Mouse (Mus musculus) ES-E14 (cell line): ENCODE data around the gene Slc6a18.

Source experiments
- CHD2 ChIP-seq: IDR thresholded peaks from 2 replicates; pipeline ENCODE4 v1.6.1; 2014; ENCODE audit warnings: mild to moderate bottlenecking, low read depth, low read length, inconsistent platforms
- HCFC1 ChIP-seq: IDR thresholded peaks from 2 replicates; pipeline ENCODE4 v1.6.1; 2012; ENCODE audit warnings: low read length, inconsistent platforms, borderline replicate concordance; ENCODE audit not compliant: insufficient read depth
- MAFK ChIP-seq: IDR thresholded peaks from 2 replicates; pipeline ENCODE4 v1.6.1; 2014; ENCODE audit warnings: mild to moderate bottlenecking, low read depth, low read length, inconsistent platforms; ENCODE audit not compliant: insufficient read depth
- ZC3H11A ChIP-seq: IDR thresholded peaks from 2 replicates; pipeline ENCODE4 v1.6.1; 2012; ENCODE audit warnings: low read depth, mild to moderate bottlenecking, inconsistent platforms, low read length, borderline replicate concordance
- ZNF384 ChIP-seq: IDR thresholded peaks from 2 replicates; pipeline ENCODE4 v1.6.1; 2012; ENCODE audit warnings: low read depth, low read length, inconsistent platforms

DNA sequence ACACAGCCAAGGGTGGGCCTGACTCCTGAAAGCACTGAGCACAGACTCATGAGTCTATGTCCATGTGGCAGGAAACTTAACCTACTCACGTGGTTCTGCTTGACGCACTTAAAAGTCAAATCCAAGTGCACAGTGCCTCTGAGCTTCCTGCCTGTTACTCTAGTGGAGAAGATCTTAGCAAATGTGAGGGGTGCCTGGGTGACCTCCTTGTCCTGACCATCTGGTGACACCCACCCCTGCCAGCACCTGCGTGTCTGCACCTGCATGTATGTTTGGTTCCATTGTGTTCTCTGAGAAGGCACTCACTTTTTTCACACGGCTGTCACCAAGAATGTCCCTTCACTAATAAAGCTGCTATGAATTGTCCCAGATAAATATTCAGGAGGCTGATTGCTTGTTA, 36.5 kb downstream of the Slc6a18 start:
- TF ChIP-seq ZC3H11A (no peak), ZNF384 (no peak), MAFK (no peak), CHD2 (no peak), HCFC1 (no peak)
